8 mouse cellular contexts compared by ENCODE assay signal in the genomic region with DNA sequence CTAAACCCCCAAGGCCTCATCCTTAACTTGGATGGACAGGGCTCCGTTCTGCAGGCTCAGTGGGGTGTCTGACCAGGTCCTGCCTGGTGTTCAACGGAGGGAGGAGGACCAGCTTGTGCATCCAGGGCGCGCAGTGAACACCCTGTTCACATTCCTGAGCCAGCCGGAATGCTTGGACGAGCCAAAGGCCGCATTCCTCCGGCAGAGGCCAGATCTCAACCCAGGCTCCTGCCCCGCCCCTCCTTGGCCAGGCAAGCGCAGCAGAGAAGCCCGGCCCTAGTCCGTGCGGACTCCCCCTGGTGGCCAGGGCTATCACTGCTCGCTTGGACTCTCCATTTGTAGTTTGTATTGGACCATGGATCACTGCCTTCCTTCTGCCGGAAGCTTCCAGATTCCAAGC. TPM values are rescaled to one million over a fixed set of nuclear protein-coding genes. Genes with fewer than 3 reads are reported as not detected.
DNase-seq lines count a peak whose midpoint lies in the region; ATAC-seq and TF ChIP-seq lines count a peak whose summit lies in the region.

No protein-coding gene starts in this region.

- no peaks in the 10 kb centered on the region for H3K36me3 ChIP-seq in G1E (replicated peaks)

- H3K4me3 ChIP-seq in G1E (ENCODE audit: low read depth, low read length): no peak overlapping the region
- no peak overlapping the region for H3K4me3 ChIP-seq in layer of hippocampus, adult 2 months
- H3K4me3 ChIP-seq in lung, adult 2 months (replicated peaks; ENCODE audit: extremely low read depth, low read depth, low read length): no peak overlapping the region

- peak; percentile 67 for ATAC-seq in G1E (ENCODE audit: extremely low read depth, insufficient number of reproducible peaks, low FRiP score, poor library complexity, severe bottlenecking)
- ATAC-seq in frontal cortex, adult (ENCODE audit: low TSS enrichment): peak; percentile 57
- peak; percentile 85 to 87 for ATAC-seq in hematopoietic stem cell, adult 5-6 weeks (replicated peaks in 1 of 2; ENCODE audit: insufficient read depth in 1 of 2, low FRiP score in 2 of 2, low TSS enrichment in 1 of 2, low read depth in 1 of 2, poor library complexity in 2 of 2, severe bottlenecking in 2 of 2)

- TF ChIP-seq CTCF in G1E (IDR thresholded peaks at IDR 0.05; ENCODE audit: low read depth, low read length): peak; percentile 81
- TF ChIP-seq CTCF in layer of hippocampus, adult 2 months (conservative IDR thresholded peaks at IDR 0.05): peak; percentile 92
- peak; percentile 82 for TF ChIP-seq CTCF in lung, adult 2 months (IDR thresholded peaks at IDR 0.05; ENCODE audit: insufficient read depth, low read length)

- peaks cover 5% of the 10 kb centered on the region for H3K4me1 ChIP-seq in G1E (ENCODE audit: insufficient read depth, low read depth, low read length)
- H3K4me1 ChIP-seq in lung, adult 2 months (ENCODE audit: control insufficient read depth, insufficient read depth, low read length): peaks cover 27% of the 10 kb centered on the region

- H3K9me3 ChIP-seq in G1E (replicated peaks): no peaks in the 10 kb centered on the region

- peak; percentile 36 for DNase-seq in G1E (ENCODE audit: low spot score)
- DNase-seq in cerebellum, adult 11-12 months: peak; percentile 78
- peak; percentile 52 to 69 for DNase-seq in layer of hippocampus, adult 2 months (ENCODE audit: low spot score in 2 of 2)
- peak; percentile 95 for DNase-seq in lung, adult 2 months
- DNase-seq in ovary, postnatal 14 days (ENCODE audit: low spot score): peak; percentile 90
- peak; percentile 41 for DNase-seq in thymus, postnatal 25 days

- TF ChIP-seq POLR2A in lung, adult 2 months (IDR thresholded peaks at IDR 0.05; ENCODE audit: borderline replicate concordance, extremely low read depth, low read depth, low read length): peak; percentile 60; the same call in 1 of the 2 replicates

- 3% methylated on average over 15 of the region's 15 CpGs for WGBS in lung, adult 2 months

- peak overlapping the region; percentile 55 for H3K27ac ChIP-seq in layer of hippocampus, adult 2 months

- peaks cover 41% of the 10 kb centered on the region for H3K27me3 ChIP-seq in G1E (ENCODE audit: insufficient read depth, low read length)

RNA-seq across cellular contexts. Expression of a gene that starts 55.2 kb away (rescaled TPM):
- total RNA-seq in G1E (2014; fragmentation: Nextera tagmentation) (110 and 117 TPM in 2 replicates), G1E (2017) (80.1 and 86.5 TPM in 2 replicates)
- polyA plus RNA-seq in G1E (2012): 11.0 and 17.1 TPM in 2 replicates
- 7.3 and 7.5 TPM in 2 replicates for total RNA-seq in hematopoietic stem cell, adult 5-6 weeks (2017)
- 10 to 100 TPM; 44.5 to 46.3 TPM for total RNA-seq in layer of hippocampus, adult 2 months (2021)
- polyA plus RNA-seq in lung, adult 2 months (2012; rRNA removed): 53.1 and 76.1 TPM in 2 replicates

Comparison
In these comparisons a context has a peak if more than half of its experiments do, and no peak if none do; other contexts are left out.
1. DNase-seq: peak in every context shown above with its lines; median percentile 95 in lung, adult 2 months; 90 in ovary, postnatal 14 days; 78 in cerebellum, adult 11-12 months; 60 in layer of hippocampus, adult 2 months; 41 in thymus, postnatal 25 days; 36 in G1E.